ENCODE assay signal across 8 mouse cellular contexts in the genomic region with DNA sequence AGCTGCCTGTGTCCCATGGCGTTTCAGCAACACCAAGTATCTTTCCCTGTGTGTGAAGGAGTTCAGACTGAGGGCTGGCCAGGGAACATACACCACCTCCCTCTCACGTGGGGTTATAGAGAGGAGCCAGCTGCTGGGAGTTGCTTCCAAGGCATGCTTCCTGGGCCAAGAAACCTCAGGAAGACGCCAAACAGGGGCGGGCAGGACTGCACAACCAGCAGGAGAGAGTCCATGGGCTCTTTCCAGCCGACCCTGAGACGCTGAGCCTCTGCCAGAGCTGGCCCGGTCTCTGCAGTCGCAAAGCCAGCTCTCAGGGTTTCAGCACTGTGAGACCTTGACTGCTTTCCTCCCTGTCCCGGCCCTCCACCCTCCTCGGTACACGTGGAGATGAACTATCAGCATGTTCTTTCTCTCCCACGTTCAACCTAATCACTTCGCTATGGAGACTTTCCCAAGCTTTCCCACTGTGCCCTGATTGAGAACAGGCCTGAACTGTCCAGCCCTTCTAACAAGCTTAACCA. TPM values are rescaled to one million over a fixed set of nuclear protein-coding genes. Genes with fewer than 3 reads are reported as not detected.
DNase-seq lines count a peak whose midpoint lies in the region; ATAC-seq and TF ChIP-seq lines count a peak whose summit lies in the region.

No protein-coding gene starts in this region.

- no peak; the same call in 1 of the 2 replicates for ATAC-seq in forebrain, embryonic 14.5 days
- ATAC-seq in forebrain, embryonic 15.5 days (replicated peaks): no peak
- peak; percentile 83 for ATAC-seq in forebrain, postnatal 0 days
- ATAC-seq in lung, postnatal 0 days: peak; percentile 93

- TF ChIP-seq CTCF in forebrain, postnatal 0 days (IDR thresholded peaks at IDR 0.05; ENCODE audit: low read depth): no peak
- no peak for TF ChIP-seq CTCF in lung, postnatal 0 days (IDR thresholded peaks at IDR 0.05)

- peak; percentile 61; the same call in 1 of the 2 replicates for TF ChIP-seq EP300 in lung, postnatal 0 days (IDR thresholded peaks at IDR 0.05)

- no peak overlapping the region for H3K9ac ChIP-seq in forebrain, embryonic 14.5 days (ENCODE audit: low read length)
- no peak overlapping the region for H3K9ac ChIP-seq in forebrain, embryonic 15.5 days (replicated peaks)
- H3K9ac ChIP-seq in forebrain, postnatal 0 days: no peak overlapping the region
- H3K9ac ChIP-seq in lung, postnatal 0 days (replicated peaks; ENCODE audit: low read depth): no peak overlapping the region

- H3K4me1 ChIP-seq in forebrain, embryonic 14.5 days (ENCODE audit: control insufficient read depth, insufficient read depth, low read length): no peaks in the 10 kb centered on the region
- H3K4me1 ChIP-seq in forebrain, embryonic 15.5 days: peaks cover 7% of the 10 kb centered on the region; the same call in 1 of the 2 replicates
- H3K4me1 ChIP-seq in forebrain, postnatal 0 days (ENCODE audit: insufficient read depth): no peaks in the 10 kb centered on the region
- no peaks in the 10 kb centered on the region for H3K4me1 ChIP-seq in lung, postnatal 0 days (ENCODE audit: insufficient read depth, low read depth, low read length)

- 43% methylated on average over 13 of the region's 13 CpGs for WGBS in forebrain, embryonic 14.5 days
- 48% methylated on average over 13 of the region's 13 CpGs for WGBS in forebrain, embryonic 15.5 days
- WGBS in forebrain, postnatal 0 days: 43% methylated on average over 13 of the region's 13 CpGs
- 31% methylated on average over 13 of the region's 13 CpGs for WGBS in lung, postnatal 0 days

- DNase-seq in forebrain, embryonic 14.5 days (ENCODE audit: low spot score): peak; percentile 33
- DNase-seq in forebrain, postnatal 0 days: peak; percentile 54
- peak; percentile 86 to 87 for DNase-seq in heart, postnatal 14 days
- DNase-seq in kidney, postnatal 36 days: peak; percentile 76 to 77
- DNase-seq in lung, postnatal 0 days (ENCODE audit: low spot score): peak; percentile 93
- peak; percentile 59 for DNase-seq in right cerebral cortex, postnatal 25 days
- DNase-seq in thymus, postnatal 4 days: no peak

- intact Hi-C loops in heart, postnatal 14 days (cut with DNase I): no loop called here

- H3K36me3 ChIP-seq in forebrain, embryonic 14.5 days (ENCODE audit: control insufficient read depth, insufficient read depth, low read length): no peaks in the 10 kb centered on the region
- H3K36me3 ChIP-seq in forebrain, embryonic 15.5 days: no peaks in the 10 kb centered on the region
- H3K36me3 ChIP-seq in forebrain, postnatal 0 days (ENCODE audit: insufficient read depth): no peaks in the 10 kb centered on the region
- no peaks in the 10 kb centered on the region for H3K36me3 ChIP-seq in lung, postnatal 0 days (ENCODE audit: insufficient read depth, low read length)

- no peak overlapping the region for H3K4me3 ChIP-seq in forebrain, embryonic 14.5 days (ENCODE audit: low read depth, low read length)
- no peak overlapping the region for H3K4me3 ChIP-seq in forebrain, embryonic 15.5 days
- H3K4me3 ChIP-seq in forebrain, postnatal 0 days (ENCODE audit: low read depth, low read length): no peak overlapping the region
- H3K4me3 ChIP-seq in lung, postnatal 0 days (ENCODE audit: low read depth, low read length): no peak overlapping the region

- no peak overlapping the region for H3K27ac ChIP-seq in forebrain, embryonic 14.5 days (ENCODE audit: low read depth, low read length)
- no peak overlapping the region; the same call in 1 of the 2 replicates for H3K27ac ChIP-seq in forebrain, embryonic 15.5 days (replicated peaks)
- no peak overlapping the region for H3K27ac ChIP-seq in forebrain, postnatal 0 days (ENCODE audit: low read depth, low read length)
- peak overlapping the region; percentile 68; the same call in 1 of the 2 replicates for H3K27ac ChIP-seq in lung, postnatal 0 days (ENCODE audit: low read length)

- H3K4me2 ChIP-seq in forebrain, embryonic 14.5 days (ENCODE audit: low read length): no peak overlapping the region
- no peak overlapping the region for H3K4me2 ChIP-seq in forebrain, embryonic 15.5 days (replicated peaks)
- no peak overlapping the region for H3K4me2 ChIP-seq in forebrain, postnatal 0 days (ENCODE audit: low read depth)
- H3K4me2 ChIP-seq in lung, postnatal 0 days (replicated peaks; ENCODE audit: low read depth, low read length): no peak overlapping the region

- no peaks in the 10 kb centered on the region for H3K27me3 ChIP-seq in forebrain, embryonic 14.5 days (replicated peaks; ENCODE audit: control insufficient read depth, insufficient read depth, low read length)
- H3K27me3 ChIP-seq in forebrain, embryonic 15.5 days: no peaks in the 10 kb centered on the region
- no peaks in the 10 kb centered on the region for H3K27me3 ChIP-seq in forebrain, postnatal 0 days (ENCODE audit: insufficient read depth, low read length)
- no peaks in the 10 kb centered on the region for H3K27me3 ChIP-seq in lung, postnatal 0 days (replicated peaks; ENCODE audit: insufficient read depth, low read length)

- no peaks in the 10 kb centered on the region for H3K9me3 ChIP-seq in forebrain, embryonic 14.5 days (replicated peaks; ENCODE audit: control insufficient read depth, low read length)
- H3K9me3 ChIP-seq in forebrain, embryonic 15.5 days: no peaks in the 10 kb centered on the region
- H3K9me3 ChIP-seq in forebrain, postnatal 0 days (ENCODE audit: low read length): no peaks in the 10 kb centered on the region
- no peaks in the 10 kb centered on the region for H3K9me3 ChIP-seq in lung, postnatal 0 days (ENCODE audit: low read length)

RNA-seq across cellular contexts. Expression of a gene that starts 13.1 kb away (rescaled TPM):
- 17.9 and 20.3 TPM in 2 replicates for polyA plus RNA-seq in forebrain, embryonic 14.5 days (2014; fragmentation: Nextera tagmentation; extraction: Ambion mirVana)
- polyA plus RNA-seq in forebrain, embryonic 15.5 days (2015; fragmentation: Nextera tagmentation; extraction: Ambion mirVana): 26.2 and 26.8 TPM in 2 replicates
- total RNA-seq in forebrain, postnatal 0 days (2014; rRNA removed): 32.8 and 33.5 TPM in 2 replicates
- polyA plus RNA-seq in forebrain, postnatal 0 days (2015; fragmentation: Nextera tagmentation; extraction: Ambion mirVana): 15.3 and 19.4 TPM in 2 replicates
- total RNA-seq in heart, postnatal 14 days (2021): 10 to 100 TPM; 13.7 to 17.8 TPM
- polyA plus RNA-seq in lung, postnatal 0 days (2015; fragmentation: Nextera tagmentation; extraction: Ambion mirVana): 10.0 and 15.2 TPM in 2 replicates

Comparison
In these comparisons a context has a peak if more than half of its experiments do, and no peak if none do; other contexts are left out.
1. ATAC-seq: peak in forebrain, postnatal 0 days (single experiment) and lung, postnatal 0 days (single experiment); none in forebrain, embryonic 14.5 days (single experiment) and forebrain, embryonic 15.5 days (single experiment).